Mouse (Mus musculus) embryonic facial prominence, embryonic 11.5 days (tissue): ENCODE measurements around the gene Gprc5b. TPM values are rescaled to one million over a fixed set of nuclear protein-coding genes. Genes with fewer than 3 reads are reported as not detected.

Experiments used
- ATAC-seq: fragments of 200-750 bp; cut with Nextera tagmentation; replicated peaks from 2 replicates; pipeline ENCODE4 v1.8.0; 2017; ENCODE audit warnings: low read depth; ENCODE audit not compliant: insufficient number of reproducible peaks, low FRiP score, low TSS enrichment
- DNase-seq: peaks from one replicate; pipeline ENCODE4 v3.0.0-alpha.2; 2015; ENCODE audit warnings: low spot score
- H3K27ac ChIP-seq: fragments of 300-500 bp; sonication (generic); replicated peaks from 2 replicates; pipeline ENCODE4 v1.5.1; 2014; ENCODE audit warnings: mild to moderate bottlenecking, low read depth, low read length, control low read depth
- H3K27me3 ChIP-seq: fragments of 300-500 bp; sonication (generic); 2 replicates; pipeline ENCODE4 v1.6.1; 2014; ENCODE audit warnings: mild to moderate bottlenecking, low read length, moderate library complexity, mixed read lengths; ENCODE audit not compliant: control insufficient read depth, insufficient read depth
- H3K36me3 ChIP-seq: fragments of 300-500 bp; sonication (generic); replicated peaks from 2 replicates; pipeline ENCODE4 v1.6.1; 2014; ENCODE audit warnings: low read depth, mild to moderate bottlenecking, low read length, moderate library complexity, mixed read lengths; ENCODE audit not compliant: control insufficient read depth, insufficient read depth
- H3K4me1 ChIP-seq: fragments of 300-500 bp; sonication (generic); 2 replicates; pipeline ENCODE4 v1.6.1; 2014; ENCODE audit warnings: low read length, mixed read lengths; ENCODE audit not compliant: control insufficient read depth, insufficient read depth
- H3K4me2 ChIP-seq: fragments of 300-500 bp; sonication (generic); 2 replicates; pipeline ENCODE4 v1.6.1; 2014; ENCODE audit warnings: low read depth, mild to moderate bottlenecking, control low read depth, low read length, moderate library complexity
- H3K4me3 ChIP-seq: fragments of 300-500 bp; sonication (generic); 2 replicates; pipeline ENCODE4 v1.5.1; 2014; ENCODE audit warnings: low read depth, low read length, control low read depth
- H3K9ac ChIP-seq: fragments of 300-500 bp; sonication (generic); replicated peaks from 2 replicates; pipeline ENCODE4 v1.6.1; 2014; ENCODE audit warnings: mild to moderate bottlenecking, control low read depth, low read length
- H3K9me3 ChIP-seq: fragments of 300-500 bp; sonication (generic); replicated peaks from 2 replicates; pipeline ENCODE4 v1.6.1; 2016; ENCODE audit warnings: mild to moderate bottlenecking, low read length, inconsistent platforms, mixed read lengths; ENCODE audit not compliant: control insufficient read depth
- WGBS: fragments of 180-500 bp; shearing (Covaris S2); extraction: QIAGEN DNeasy Blood & Tissue Kit; methylation state at CpG from one replicate; pipeline ENCODE4 v1.1.7; 2014; 5-methylcytosine and 5-hydroxymethylcytosine counted together
- polyA plus RNA-seq: library from polyadenylated mRNA; unstranded; fragments of >200 nt; fragmentation: Nextera tagmentation; extraction: Ambion mirVana; gene quantifications from 2 replicates; pipeline ENCODE4 v1.2.1, GENCODE M21; 2014

Gene Gprc5b
- polyA plus RNA-seq, 1 experiment from 2014 or later: 13.2 TPM

DNA sequence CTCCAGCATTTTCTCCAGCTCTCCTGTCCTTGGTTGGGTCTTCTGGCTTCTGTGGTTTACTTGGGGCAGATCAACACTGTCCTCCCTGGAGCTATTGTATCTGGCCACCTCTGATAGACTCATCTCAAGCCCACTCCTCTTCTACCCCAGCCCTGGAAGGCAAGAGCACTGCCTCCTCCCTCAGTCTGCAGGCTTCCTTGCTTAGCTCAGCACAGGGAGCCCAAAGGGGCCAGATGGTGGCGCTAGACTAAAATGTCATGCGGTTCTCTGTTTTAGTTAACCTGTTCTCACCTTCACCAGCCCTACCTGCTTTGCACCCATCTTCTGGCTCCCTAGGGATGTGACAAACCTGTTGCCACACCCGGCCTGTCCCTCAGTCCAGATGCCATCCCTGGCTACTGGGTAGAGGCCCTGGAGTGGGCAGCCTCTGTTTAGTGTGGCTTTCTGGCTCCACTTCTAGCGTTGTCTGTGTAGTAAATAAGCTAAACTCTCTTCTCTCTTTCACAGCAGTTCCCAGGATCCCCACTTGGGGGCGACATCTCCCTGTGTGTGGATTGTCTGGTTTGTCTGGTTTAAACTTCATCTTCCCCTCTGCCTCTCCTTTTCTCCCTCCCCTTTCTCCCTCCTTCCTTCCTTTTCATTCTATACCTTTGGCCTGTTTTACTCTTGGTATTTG is 16.0 kb upstream of the Gprc5b start:
- no peak overlapping the region for H3K9ac ChIP-seq
- no peak overlapping the region for H3K4me3 ChIP-seq
- no peaks in the 10 kb centered on the region for H3K36me3 ChIP-seq
- no peak overlapping the region for H3K27ac ChIP-seq
- no peaks in the 10 kb centered on the region for H3K4me1 ChIP-seq
- H3K9me3 ChIP-seq: no peaks in the 10 kb centered on the region
- 16% methylated on average over 5 of the region's 5 CpGs for WGBS
- H3K27me3 ChIP-seq: no peaks in the 10 kb centered on the region
- DNase-seq: peak; percentile 75
- no peak for ATAC-seq
- no peak overlapping the region for H3K4me2 ChIP-seq

DNA sequence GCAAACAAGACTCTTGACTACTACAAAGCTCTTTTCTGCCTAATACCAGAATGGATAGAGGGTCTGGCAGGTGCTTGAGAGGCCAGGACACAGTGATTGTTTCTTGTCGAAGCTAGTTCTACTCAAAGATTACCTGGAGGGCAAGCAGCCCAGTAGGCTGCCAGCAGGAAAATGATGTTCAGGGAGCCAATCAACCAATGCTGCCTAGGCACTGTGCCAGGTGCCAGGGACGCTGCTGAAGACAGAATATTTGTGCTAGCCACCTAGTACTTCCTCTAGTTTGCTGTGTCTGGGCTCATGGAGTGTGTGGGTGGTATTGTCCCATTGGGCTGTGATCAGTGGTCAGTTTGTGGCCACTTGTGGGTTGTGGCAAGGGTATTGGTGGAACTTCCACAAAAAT is 7.5 kb upstream of the Gprc5b start:
- no peaks in the 10 kb centered on the region for H3K36me3 ChIP-seq
- ATAC-seq (no peak), DNase-seq (no peak)
- 79% methylated on average over 2 of the region's 2 CpGs for WGBS
- H3K9ac ChIP-seq: no peak overlapping the region
- H3K4me2 ChIP-seq: no peak overlapping the region
- H3K4me3 ChIP-seq: no peak overlapping the region
- H3K4me1 ChIP-seq: no peaks in the 10 kb centered on the region
- no peaks in the 10 kb centered on the region for H3K27me3 ChIP-seq
- H3K27ac ChIP-seq: no peak overlapping the region
- no peaks in the 10 kb centered on the region for H3K9me3 ChIP-seq

DNA sequence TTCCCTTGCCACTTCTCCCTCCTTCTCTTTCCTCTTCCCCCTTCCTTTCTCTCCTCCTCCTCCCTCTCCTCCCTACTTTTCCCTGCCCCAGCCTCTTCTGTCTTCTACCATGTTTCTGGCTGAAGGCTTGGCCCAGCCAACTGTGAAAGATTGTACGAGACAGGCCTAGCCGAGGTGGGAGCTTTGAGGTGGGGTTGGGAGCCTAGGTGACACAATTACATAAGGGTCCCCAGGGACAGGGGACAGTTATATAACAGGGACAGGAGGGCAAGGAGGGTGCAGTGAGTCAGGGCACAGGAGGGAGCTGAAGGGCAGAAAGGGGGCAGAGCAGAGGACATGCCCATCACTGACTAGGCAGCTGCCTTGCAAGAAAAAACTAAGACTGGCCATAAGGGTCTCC is 7.0 kb upstream of the Gprc5b start:
- DNase-seq (no peak), ATAC-seq (no peak)
- H3K9ac ChIP-seq: no peak overlapping the region
- H3K4me2 ChIP-seq: no peak overlapping the region
- no peaks in the 10 kb centered on the region for H3K27me3 ChIP-seq
- no peaks in the 10 kb centered on the region for H3K36me3 ChIP-seq
- no peak overlapping the region for H3K4me3 ChIP-seq
- H3K9me3 ChIP-seq: no peaks in the 10 kb centered on the region
- H3K4me1 ChIP-seq: no peaks in the 10 kb centered on the region
- no peak overlapping the region for H3K27ac ChIP-seq
- WGBS: 57% methylated on average over 2 of the region's 2 CpGs

DNA sequence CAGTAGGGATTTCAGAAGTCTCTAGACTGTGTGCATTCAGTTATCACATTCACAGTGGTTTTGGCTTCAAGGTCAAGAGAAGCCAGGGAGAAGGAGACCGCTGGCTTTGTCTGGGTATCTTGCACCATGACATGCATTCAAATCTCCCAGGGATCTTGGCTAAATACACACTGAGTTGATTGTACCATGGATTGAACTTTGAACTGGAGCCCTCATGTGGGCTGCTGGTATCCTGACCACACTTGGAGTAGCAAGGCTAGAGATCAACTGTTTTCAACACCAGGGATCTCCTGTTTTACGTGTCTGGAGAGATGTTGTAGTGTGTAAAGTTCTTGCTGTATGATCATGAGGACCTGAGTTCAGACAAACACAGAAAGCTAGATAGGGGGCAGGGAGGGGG is 4.8 kb upstream of the Gprc5b start:
- no peaks in the 10 kb centered on the region for H3K9me3 ChIP-seq
- no peaks in the 10 kb centered on the region for H3K27me3 ChIP-seq
- no peak for DNase-seq
- H3K27ac ChIP-seq: no peak overlapping the region
- H3K4me2 ChIP-seq: no peak overlapping the region
- H3K36me3 ChIP-seq: no peaks in the 10 kb centered on the region
- H3K4me1 ChIP-seq: peaks cover 3% of the 10 kb centered on the region; the same call in 1 of the 2 replicates
- WGBS: 75% methylated on average over 2 of the region's 2 CpGs
- no peak overlapping the region for H3K4me3 ChIP-seq
- no peak overlapping the region for H3K9ac ChIP-seq
- no peak for ATAC-seq

DNA sequence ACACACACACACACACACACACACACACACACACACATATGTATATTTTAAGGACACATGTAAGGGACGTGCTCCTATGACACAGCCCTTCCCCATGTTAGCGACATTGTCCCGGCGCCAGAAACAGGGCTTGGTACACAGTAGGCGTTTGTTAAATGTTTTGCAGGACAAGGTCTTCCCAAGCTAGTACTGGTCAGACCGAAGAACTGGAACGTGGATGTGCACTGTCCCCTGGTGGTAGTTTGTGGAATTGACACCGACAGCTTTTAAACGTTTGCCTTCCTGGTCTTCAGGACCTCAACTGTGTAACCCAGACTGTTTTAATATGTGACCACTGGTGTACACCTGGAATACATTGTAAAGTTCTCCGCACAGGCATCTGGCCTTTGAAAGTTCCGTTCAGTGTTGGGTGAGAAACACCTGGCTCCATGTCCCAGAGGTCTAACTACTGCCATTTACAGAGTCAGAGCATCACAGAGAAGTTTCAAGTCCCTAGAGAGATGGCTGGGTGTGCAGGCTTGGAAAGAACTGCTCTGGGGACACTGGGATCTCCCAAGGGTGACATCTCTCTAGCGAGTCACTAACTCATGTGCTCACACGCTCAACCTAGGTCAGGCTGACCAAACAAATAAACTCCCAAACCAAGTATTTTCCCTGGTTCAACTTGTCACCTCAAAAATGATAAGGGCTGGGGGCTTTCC is 1.3 kb upstream of the Gprc5b start:
- Histone ChIP-seq H3K27me3 (no peaks in the 10 kb centered on the region), H3K36me3 (no peaks in the 10 kb centered on the region), H3K9ac (no peak overlapping the region), H3K4me3 (no peak overlapping the region), H3K4me2 (no peak overlapping the region), H3K4me1 (peaks cover 3% of the 10 kb centered on the region; the same call in 1 of the 2 replicates), H3K9me3 (no peaks in the 10 kb centered on the region), H3K27ac (no peak overlapping the region)
- peak; percentile 66 for ATAC-seq
- DNase-seq: peak; percentile 90
- WGBS: 8% methylated on average over 13 of the region's 13 CpGs

DNA sequence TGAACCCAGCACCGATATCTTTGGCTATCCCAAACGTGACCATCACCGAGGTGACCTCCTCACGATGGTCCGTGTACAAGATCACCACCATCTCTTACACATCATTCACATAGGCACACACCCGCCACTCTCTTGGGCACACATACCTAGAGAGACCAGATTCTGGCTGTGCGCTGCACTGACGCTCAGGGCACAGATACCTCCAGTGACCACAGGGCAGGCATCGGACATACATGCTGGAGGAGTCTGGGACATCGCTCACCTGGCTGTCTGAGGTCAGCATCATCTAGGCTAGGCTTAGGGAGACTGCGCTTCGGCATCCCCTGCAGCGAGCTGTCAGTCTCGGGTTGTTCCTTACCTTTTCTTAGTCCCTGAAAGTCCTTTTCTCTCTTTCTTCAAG is 660 bp upstream of the Gprc5b start:
- no peaks in the 10 kb centered on the region for H3K36me3 ChIP-seq
- ATAC-seq: peak; percentile 29; the same call in 1 of the 2 replicates
- no peaks in the 10 kb centered on the region for H3K9me3 ChIP-seq
- H3K27me3 ChIP-seq: no peaks in the 10 kb centered on the region
- H3K4me3 ChIP-seq: no peak overlapping the region
- peaks cover 3% of the 10 kb centered on the region; the same call in 1 of the 2 replicates for H3K4me1 ChIP-seq
- 10% methylated on average over 14 of the region's 14 CpGs for WGBS
- peak overlapping the region; percentile 10; the same call in 1 of the 2 replicates for H3K9ac ChIP-seq
- no peak overlapping the region for H3K27ac ChIP-seq
- H3K4me2 ChIP-seq: peak overlapping the region; percentile 89; the same call in 1 of the 2 replicates
- no peak for DNase-seq

DNA sequence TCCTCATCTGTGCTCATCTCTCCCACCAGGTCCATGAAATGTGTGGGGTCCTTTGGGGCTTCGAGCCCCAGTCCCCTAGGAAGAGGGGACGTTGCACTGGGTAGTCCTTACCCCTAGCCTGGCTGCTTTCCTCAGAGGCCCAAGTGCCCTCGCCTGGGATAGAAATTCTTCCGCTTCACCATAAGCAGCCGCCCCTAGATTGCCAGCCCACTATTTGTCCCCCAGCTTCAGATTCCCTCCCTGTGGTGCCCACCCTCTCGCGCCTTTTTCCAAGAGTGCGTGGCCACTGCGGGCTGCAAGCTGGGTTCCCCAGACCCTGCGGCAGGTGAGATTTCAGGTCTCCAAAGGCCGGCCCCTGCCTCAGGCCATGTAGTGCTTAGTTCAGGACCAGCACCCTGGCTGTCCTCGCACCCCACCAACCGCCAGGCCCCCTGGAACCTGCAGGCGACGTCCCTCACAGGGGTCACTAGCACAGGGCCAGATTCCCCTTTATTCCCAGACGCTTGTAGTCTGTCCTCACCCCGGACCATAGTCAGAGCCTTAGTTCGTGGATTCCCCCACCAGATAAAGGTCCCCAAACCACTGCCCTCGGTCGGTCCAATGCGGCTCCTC is 674 bp downstream of the Gprc5b start:
- under 1% methylated on average over 20 of the region's 21 CpGs for WGBS

More for the DNA sequence above, 674 bp downstream of the Gprc5b start:
- ATAC-seq (peak; percentile 19), DNase-seq (peak; percentile 39)
- Histone ChIP-seq H3K27ac (peak overlapping the region; percentile 8; the same call in 1 of the 2 replicates), H3K9ac (peak overlapping the region; percentile 83), H3K36me3 (no peaks in the 10 kb centered on the region), H3K27me3 (no peaks in the 10 kb centered on the region), H3K9me3 (no peaks in the 10 kb centered on the region), H3K4me1 (peaks cover 3% of the 10 kb centered on the region; the same call in 1 of the 2 replicates), H3K4me3 (peak overlapping the region; percentile 62), H3K4me2 (peak overlapping the region; percentile 89)
